ENCODE assay signal across 8 mouse cellular contexts in genomic region chr9:80067221-80068027, GRCm38 (mm10). TPM values are rescaled to one million over a fixed set of nuclear protein-coding genes. Genes with fewer than 3 reads are reported as not detected.
DNase-seq lines count a peak whose midpoint lies in the region; ATAC-seq lines count a peak whose summit lies in the region.

No protein-coding gene starts in this region.

- peak overlapping the region; percentile 100 for H3K27ac ChIP-seq in embryonic facial prominence, embryonic 11.5 days (replicated peaks; ENCODE audit: low read depth, low read length)
- H3K27ac ChIP-seq in limb, embryonic 12.5 days = peak overlapping the region; percentile 100
- H3K27ac ChIP-seq in midbrain, embryonic 13.5 days = peak overlapping the region; percentile 100

- ATAC-seq in embryonic facial prominence, embryonic 11.5 days (replicated peaks; ENCODE audit: insufficient number of reproducible peaks, low FRiP score, low TSS enrichment, low read depth) = peak; percentile 82
- peak; percentile 77 for ATAC-seq in limb, embryonic 12.5 days (ENCODE audit: insufficient number of reproducible peaks, insufficient read depth, low FRiP score, low TSS enrichment, low read depth)
- peak; percentile 87 for ATAC-seq in midbrain, embryonic 13.5 days

- H3K4me2 ChIP-seq in embryonic facial prominence, embryonic 11.5 days (ENCODE audit: low read depth, low read length) = peak overlapping the region; percentile 44
- H3K4me2 ChIP-seq in limb, embryonic 12.5 days = peak overlapping the region; percentile 58
- H3K4me2 ChIP-seq in midbrain, embryonic 13.5 days (replicated peaks) = peak overlapping the region; percentile 59

- DNase-seq in adrenal gland, postnatal 14 days = peak; percentile 81
- peak; percentile 68 for DNase-seq in embryonic facial prominence, embryonic 11.5 days (ENCODE audit: low spot score)
- peak; percentile 69 to 86 for DNase-seq in heart, adult 18-20 months
- DNase-seq in kidney, adult 18-20 months = peak; percentile 87
- DNase-seq in skeletal muscle tissue, adult 2 months (ENCODE audit: low read depth, low spot score) = peak; percentile 24
- peak; percentile 75 for DNase-seq in yolk sac, embryonic 10.5 days (ENCODE audit: low spot score)

- H3K4me1 ChIP-seq in embryonic facial prominence, embryonic 11.5 days (ENCODE audit: control insufficient read depth, insufficient read depth, low read length) = no peaks in the 10 kb centered on the region
- H3K4me1 ChIP-seq in limb, embryonic 12.5 days (replicated peaks) = peaks cover 14% of the 10 kb centered on the region
- peaks cover 29% of the 10 kb centered on the region for H3K4me1 ChIP-seq in midbrain, embryonic 13.5 days (replicated peaks)

- no peaks in the 10 kb centered on the region for H3K9me3 ChIP-seq in embryonic facial prominence, embryonic 11.5 days (replicated peaks; ENCODE audit: control insufficient read depth, low read length)
- peaks cover 14% of the 10 kb centered on the region; the same call in 1 of the 2 replicates for H3K9me3 ChIP-seq in limb, embryonic 12.5 days
- H3K9me3 ChIP-seq in midbrain, embryonic 13.5 days = 0 out of 2 replicates have a peak, but pooled peaks cover 5% of the 10 kb centered on the region

- H3K4me3 ChIP-seq in embryonic facial prominence, embryonic 11.5 days (ENCODE audit: low read depth, low read length) = peak overlapping the region; percentile 97
- peak overlapping the region; percentile 88 for H3K4me3 ChIP-seq in limb, embryonic 12.5 days (replicated peaks)
- peak overlapping the region; percentile 87 for H3K4me3 ChIP-seq in midbrain, embryonic 13.5 days (replicated peaks)

- H3K27me3 ChIP-seq in embryonic facial prominence, embryonic 11.5 days (ENCODE audit: control insufficient read depth, insufficient read depth, low read length) = no peaks in the 10 kb centered on the region
- no peaks in the 10 kb centered on the region for H3K27me3 ChIP-seq in limb, embryonic 12.5 days
- no peaks in the 10 kb centered on the region for H3K27me3 ChIP-seq in midbrain, embryonic 13.5 days

- under 1% methylated on average over 82 of the region's 93 CpGs for WGBS in embryonic facial prominence, embryonic 11.5 days
- 1% methylated on average over 83 of the region's 93 CpGs for WGBS in limb, embryonic 12.5 days
- WGBS in midbrain, embryonic 13.5 days = under 1% methylated on average over 81 of the region's 93 CpGs

- H3K36me3 ChIP-seq in embryonic facial prominence, embryonic 11.5 days (replicated peaks; ENCODE audit: control insufficient read depth, insufficient read depth, low read depth, low read length) = no peaks in the 10 kb centered on the region
- no peaks in the 10 kb centered on the region for H3K36me3 ChIP-seq in limb, embryonic 12.5 days
- H3K36me3 ChIP-seq in midbrain, embryonic 13.5 days = no peaks in the 10 kb centered on the region

- H3K9ac ChIP-seq in embryonic facial prominence, embryonic 11.5 days (replicated peaks; ENCODE audit: low read length) = peak overlapping the region; percentile 100
- peak overlapping the region; percentile 99 for H3K9ac ChIP-seq in limb, embryonic 12.5 days (replicated peaks)
- H3K9ac ChIP-seq in midbrain, embryonic 13.5 days (replicated peaks) = peak overlapping the region; percentile 99

RNA-seq across cellular contexts. Expression of gene Senp6, which starts 0.7 kb away (rescaled TPM):
- 110 and 114 TPM in 2 replicates for total RNA-seq in adrenal gland, postnatal 14 days (2021)
- 61.4 and 71.9 TPM in 2 replicates for polyA plus RNA-seq in embryonic facial prominence, embryonic 11.5 days (2014; fragmentation: Nextera tagmentation; extraction: Ambion mirVana)
- total RNA-seq in heart, adult 18-20 months (2021) = 10 to 100 TPM; 64.3 to 65.1 TPM
- 70.6 and 72.9 TPM in 2 replicates for polyA plus RNA-seq in limb, embryonic 12.5 days (2016; fragmentation: Nextera tagmentation; extraction: Ambion mirVana)
- polyA plus RNA-seq in midbrain, embryonic 13.5 days (2015; fragmentation: Nextera tagmentation; extraction: Ambion mirVana) = 57.7 and 63.6 TPM in 2 replicates

RNA-seq across cellular contexts. Expression of gene Filip1, which starts 54.8 kb away (rescaled TPM):
- 51.9 and 57.7 TPM in 2 replicates for total RNA-seq in adrenal gland, postnatal 14 days (2021)
- polyA plus RNA-seq in embryonic facial prominence, embryonic 11.5 days (2014; fragmentation: Nextera tagmentation; extraction: Ambion mirVana) = 3.5 and 4.5 TPM in 2 replicates
- total RNA-seq in heart, adult 18-20 months (2021) = 10 to 100 TPM; 79.3 to 88.2 TPM
- polyA plus RNA-seq in limb, embryonic 12.5 days (2016; fragmentation: Nextera tagmentation; extraction: Ambion mirVana) = 1.6 and 2.5 TPM in 2 replicates
- polyA plus RNA-seq in midbrain, embryonic 13.5 days (2015; fragmentation: Nextera tagmentation; extraction: Ambion mirVana) = 4.6 and 5.0 TPM in 2 replicates

Comparison
In these comparisons a context has a peak if more than half of its experiments do, and no peak if none do; other contexts are left out.
1. Peak in every context shown above with its lines: DNase-seq, ATAC-seq, H3K4me3 ChIP-seq and H3K27ac ChIP-seq.
2. DNase-seq: peak in every context shown above with its lines; median percentile 87 in kidney, adult 18-20 months; 81 in adrenal gland, postnatal 14 days; 78 in heart, adult 18-20 months; 75 in yolk sac, embryonic 10.5 days; 68 in embryonic facial prominence, embryonic 11.5 days; 24 in skeletal muscle tissue, adult 2 months.